Mouse (Mus musculus) liver, adult 2 months (tissue): Measurements from ENCODE around the gene Fignl1.

ENCODE experiments used
- CTCF ChIP-seq: fragments of 200-500 bp; IDR thresholded peaks from 2 replicates; pipeline ENCODE4 v1.5.1; 2011; ENCODE audit warnings: low read depth, low read length, control low read depth
- POLR2A ChIP-seq: fragments of 200-500 bp; IDR thresholded peaks from 2 replicates; pipeline ENCODE4 v1.6.1; 2011; ENCODE audit warnings: low read length, control low read depth; ENCODE audit not compliant: insufficient read depth; ENCODE audit errors: extremely low read depth

DNA sequence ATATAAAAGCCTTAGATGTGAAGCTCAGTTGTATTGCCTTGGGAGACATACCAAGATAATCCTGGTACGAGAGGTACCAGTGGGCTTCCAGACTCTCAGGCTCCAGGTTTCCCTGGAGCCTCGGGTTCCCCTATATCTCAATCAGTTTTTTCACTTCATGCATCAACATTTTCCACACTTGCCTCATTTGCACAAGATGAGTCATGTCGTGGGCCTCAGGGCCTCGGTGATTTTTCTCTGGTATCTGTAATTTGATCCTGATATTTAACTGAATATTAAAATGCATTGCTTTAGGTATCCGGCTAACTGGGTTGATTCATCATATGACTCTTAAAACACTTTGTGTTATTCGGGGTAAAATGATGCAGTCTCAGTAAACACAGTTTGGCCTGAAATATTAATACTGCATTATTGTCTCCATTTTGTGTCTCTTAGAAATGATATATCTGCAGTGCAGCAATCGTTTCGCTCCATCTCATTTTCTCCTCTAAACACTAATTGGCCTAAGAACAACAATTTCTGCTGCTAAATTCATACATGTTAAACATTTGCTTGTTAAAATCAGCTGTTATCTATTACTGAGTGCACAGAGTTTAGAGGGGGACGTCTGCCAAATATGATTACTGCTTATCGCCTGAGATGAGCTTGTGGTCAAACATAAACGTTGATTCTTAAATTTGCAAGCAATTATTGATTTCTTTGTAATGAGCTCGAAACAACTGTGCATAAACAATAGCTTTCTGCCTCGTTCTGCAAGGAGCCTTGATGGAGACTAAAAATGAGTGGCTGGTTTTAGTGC, 41.0 kb upstream of the Fignl1 start:
- TF ChIP-seq CTCF (no peak), POLR2A (no peak)
